Mouse (Mus musculus): ENCODE measurements at regions not wholly inside any gene's neighbourhood (a gene's known extent, or its start where the extent isn't known, plus 50 kb on each side); places are given as distances from the start of the nearest gene placed in this dataset.

GRCm38 (mm10) chr8:34466786-34467364 is 355.3 kb upstream of the Gm10131 start:
- no peaks in the 10 kb centered on the region for H3K36me3 ChIP-seq (ENCODE audit: control insufficient read depth, insufficient read depth, low read length, poor library complexity, severe bottlenecking)
- DNase-seq (ENCODE audit: low read depth, low spot score), result no peak
- in situ Hi-C loops (cut with MboI; ENCODE audit: low sequenced_read_pairs in 2 of 2, unreplicated experiment in 2 of 2), result no loop called here
- H3K4me3 ChIP-seq (ENCODE audit: insufficient read depth in 1 of 2, low read depth in 1 of 2, low read length in 2 of 2, poor library complexity in 1 of 2, severe bottlenecking in 1 of 2), result no peak overlapping the region
- H3K9ac ChIP-seq (ENCODE audit: insufficient read depth, low read depth, low read length, poor library complexity, severe bottlenecking), result no peak overlapping the region
- TF ChIP-seq CHD2 (IDR thresholded peaks at IDR 0.05; ENCODE audit: low read depth, low read length) (no peak), ZC3H11A (IDR thresholded peaks at IDR 0.05; ENCODE audit: borderline replicate concordance, low read depth, low read length) (no peak), ZNF384 (IDR thresholded peaks at IDR 0.05; ENCODE audit: low read depth, low read length) (no peak), HCFC1 (IDR thresholded peaks at IDR 0.05; ENCODE audit: borderline replicate concordance, insufficient read depth, low read length) (no peak), MAFK (IDR thresholded peaks at IDR 0.05; ENCODE audit: insufficient read depth, low read depth, low read length) (no peak)
- H3K9me3 ChIP-seq (ENCODE audit: control insufficient read depth, insufficient read depth, low read depth, low read length), result no peaks in the 10 kb centered on the region
- H3K27ac ChIP-seq (ENCODE audit: insufficient read depth, low read depth, low read length, poor library complexity, severe bottlenecking), result no peak overlapping the region
- H3K4me1 ChIP-seq (ENCODE audit: control insufficient read depth in 2 of 2, insufficient read depth in 2 of 2, low read length in 2 of 2, poor library complexity in 1 of 2), result no peaks in the 10 kb centered on the region

- no peak for DNase-seq (ENCODE audit: low read depth, low spot score)
- Histone ChIP-seq H3K9ac (ENCODE audit: insufficient read depth, low read depth, low read length, poor library complexity, severe bottlenecking) (no peak overlapping the region), H3K36me3 (ENCODE audit: control insufficient read depth, insufficient read depth, low read length, poor library complexity, severe bottlenecking) (no peaks in the 10 kb centered on the region), H3K4me1 (ENCODE audit: control insufficient read depth in 2 of 2, insufficient read depth in 2 of 2, low read length in 2 of 2, poor library complexity in 1 of 2) (no peaks in the 10 kb centered on the region), H3K27ac (ENCODE audit: insufficient read depth, low read depth, low read length, poor library complexity, severe bottlenecking) (no peak overlapping the region), H3K9me3 (ENCODE audit: control insufficient read depth, insufficient read depth, low read depth, low read length) (no peaks in the 10 kb centered on the region), H3K4me3 (ENCODE audit: insufficient read depth in 1 of 2, low read depth in 1 of 2, low read length in 2 of 2, poor library complexity in 1 of 2, severe bottlenecking in 1 of 2) (no peak overlapping the region)
- in situ Hi-C loops (cut with MboI; ENCODE audit: low sequenced_read_pairs in 2 of 2, unreplicated experiment in 2 of 2), result no loop called here
- TF ChIP-seq ZNF384 (IDR thresholded peaks at IDR 0.05; ENCODE audit: low read depth, low read length), result no peak
- TF ChIP-seq HCFC1 (IDR thresholded peaks at IDR 0.05; ENCODE audit: borderline replicate concordance, insufficient read depth, low read length), result no peak
- no peak for TF ChIP-seq MAFK (IDR thresholded peaks at IDR 0.05; ENCODE audit: insufficient read depth, low read depth, low read length)
- no peak for TF ChIP-seq CHD2 (IDR thresholded peaks at IDR 0.05; ENCODE audit: low read depth, low read length)
- TF ChIP-seq ZC3H11A (IDR thresholded peaks at IDR 0.05; ENCODE audit: borderline replicate concordance, low read depth, low read length), result no peak
Observed at GRCm38 (mm10) chr8:34465398-34465797, 353.9 kb upstream of the Gm10131 start.

- no peaks in the 10 kb centered on the region for H3K36me3 ChIP-seq (ENCODE audit: control insufficient read depth, insufficient read depth, low read length, poor library complexity, severe bottlenecking)
- H3K4me1 ChIP-seq (ENCODE audit: control insufficient read depth in 2 of 2, insufficient read depth in 2 of 2, low read length in 2 of 2, poor library complexity in 1 of 2), result peaks cover 0 to 2% of the 10 kb centered on the region in 2 experiments; a peak in 1 of 4 replicates
- in situ Hi-C loops (cut with MboI; ENCODE audit: low sequenced_read_pairs in 2 of 2, unreplicated experiment in 2 of 2), result no loop called here
Observed at GRCm38 (mm10) chr8:34462262-34462661, 350.7 kb upstream of the Gm10131 start.

GRCm38 (mm10) chr8:34458300-34458699 is 346.8 kb upstream of the Gm10131 start:
- TF ChIP-seq ZNF384 (IDR thresholded peaks at IDR 0.05; ENCODE audit: low read depth, low read length) (no peak), MAFK (IDR thresholded peaks at IDR 0.05; ENCODE audit: insufficient read depth, low read depth, low read length) (no peak)
- no peak overlapping the region for H3K4me3 ChIP-seq (ENCODE audit: insufficient read depth in 1 of 2, low read depth in 1 of 2, low read length in 2 of 2, poor library complexity in 1 of 2, severe bottlenecking in 1 of 2)
- H3K9ac ChIP-seq (ENCODE audit: insufficient read depth, low read depth, low read length, poor library complexity, severe bottlenecking), result no peak overlapping the region
- H3K4me1 ChIP-seq (ENCODE audit: control insufficient read depth in 2 of 2, insufficient read depth in 2 of 2, low read length in 2 of 2, poor library complexity in 1 of 2), result peaks cover 0 to 2% of the 10 kb centered on the region in 2 experiments; a peak in 1 of 4 replicates
- DNase-seq (ENCODE audit: low read depth, low spot score), result no peak
- in situ Hi-C loops (cut with MboI; ENCODE audit: low sequenced_read_pairs in 2 of 2, unreplicated experiment in 2 of 2), result no loop called here
- no peak overlapping the region for H3K27ac ChIP-seq (ENCODE audit: insufficient read depth, low read depth, low read length, poor library complexity, severe bottlenecking)
- H3K9me3 ChIP-seq (ENCODE audit: control insufficient read depth, insufficient read depth, low read depth, low read length), result no peaks in the 10 kb centered on the region
- H3K36me3 ChIP-seq (ENCODE audit: control insufficient read depth, insufficient read depth, low read length, poor library complexity, severe bottlenecking), result no peaks in the 10 kb centered on the region

More at GRCm38 (mm10) chr8:34462262-34462661, 350.7 kb upstream of the Gm10131 start:
- no peak overlapping the region for H3K9ac ChIP-seq (ENCODE audit: insufficient read depth, low read depth, low read length, poor library complexity, severe bottlenecking)
- no peak overlapping the region for H3K27ac ChIP-seq (ENCODE audit: insufficient read depth, low read depth, low read length, poor library complexity, severe bottlenecking)
- no peak for DNase-seq (ENCODE audit: low read depth, low spot score)
- TF ChIP-seq HCFC1 (IDR thresholded peaks at IDR 0.05; ENCODE audit: borderline replicate concordance, insufficient read depth, low read length) (no peak), MAFK (IDR thresholded peaks at IDR 0.05; ENCODE audit: insufficient read depth, low read depth, low read length) (no peak), ZNF384 (IDR thresholded peaks at IDR 0.05; ENCODE audit: low read depth, low read length) (no peak), CHD2 (IDR thresholded peaks at IDR 0.05; ENCODE audit: low read depth, low read length) (no peak), ZC3H11A (IDR thresholded peaks at IDR 0.05; ENCODE audit: borderline replicate concordance, low read depth, low read length) (no peak)
- no peaks in the 10 kb centered on the region for H3K9me3 ChIP-seq (ENCODE audit: control insufficient read depth, insufficient read depth, low read depth, low read length)
- H3K4me3 ChIP-seq (ENCODE audit: insufficient read depth in 1 of 2, low read depth in 1 of 2, low read length in 2 of 2, poor library complexity in 1 of 2, severe bottlenecking in 1 of 2), result no peak overlapping the region

- in situ Hi-C loops (cut with MboI; ENCODE audit: low sequenced_read_pairs in 2 of 2, unreplicated experiment in 2 of 2), result no loop called here
- H3K36me3 ChIP-seq (ENCODE audit: control insufficient read depth, insufficient read depth, low read length, poor library complexity, severe bottlenecking), result no peaks in the 10 kb centered on the region
- no peak overlapping the region for H3K27ac ChIP-seq (ENCODE audit: insufficient read depth, low read depth, low read length, poor library complexity, severe bottlenecking)
- DNase-seq (ENCODE audit: low read depth, low spot score), result no peak
- no peaks in the 10 kb centered on the region for H3K9me3 ChIP-seq (ENCODE audit: control insufficient read depth, insufficient read depth, low read depth, low read length)
- peaks cover 0 to 2% of the 10 kb centered on the region in 2 experiments; a peak in 1 of 4 replicates for H3K4me1 ChIP-seq (ENCODE audit: control insufficient read depth in 2 of 2, insufficient read depth in 2 of 2, low read length in 2 of 2, poor library complexity in 1 of 2)
- H3K4me3 ChIP-seq (ENCODE audit: insufficient read depth in 1 of 2, low read depth in 1 of 2, low read length in 2 of 2, poor library complexity in 1 of 2, severe bottlenecking in 1 of 2), result no peak overlapping the region
- TF ChIP-seq ZNF384 (IDR thresholded peaks at IDR 0.05; ENCODE audit: low read depth, low read length), result no peak
- no peak for TF ChIP-seq MAFK (IDR thresholded peaks at IDR 0.05; ENCODE audit: insufficient read depth, low read depth, low read length)
- TF ChIP-seq ZC3H11A (IDR thresholded peaks at IDR 0.05; ENCODE audit: borderline replicate concordance, low read depth, low read length), result no peak
- no peak for TF ChIP-seq CHD2 (IDR thresholded peaks at IDR 0.05; ENCODE audit: low read depth, low read length)
- TF ChIP-seq HCFC1 (IDR thresholded peaks at IDR 0.05; ENCODE audit: borderline replicate concordance, insufficient read depth, low read length), result no peak
- no peak overlapping the region for H3K9ac ChIP-seq (ENCODE audit: insufficient read depth, low read depth, low read length, poor library complexity, severe bottlenecking)
Observed at GRCm38 (mm10) chr8:34456543-34456942, 345.0 kb upstream of the Gm10131 start.

Data from ES-E14 (cell line).